Mouse (Mus musculus): ENCODE measurements around the gene Gm7029.
A peak's percentile ranks its signal among the peaks of the same experiment; 100 is the strongest.
"Not testable (repeated sequence)": the region's sequence is repeated elsewhere in the genome, so short reads cannot be mapped to it uniquely, and the experiment has no call there.

Gm7029 gene

DNA sequence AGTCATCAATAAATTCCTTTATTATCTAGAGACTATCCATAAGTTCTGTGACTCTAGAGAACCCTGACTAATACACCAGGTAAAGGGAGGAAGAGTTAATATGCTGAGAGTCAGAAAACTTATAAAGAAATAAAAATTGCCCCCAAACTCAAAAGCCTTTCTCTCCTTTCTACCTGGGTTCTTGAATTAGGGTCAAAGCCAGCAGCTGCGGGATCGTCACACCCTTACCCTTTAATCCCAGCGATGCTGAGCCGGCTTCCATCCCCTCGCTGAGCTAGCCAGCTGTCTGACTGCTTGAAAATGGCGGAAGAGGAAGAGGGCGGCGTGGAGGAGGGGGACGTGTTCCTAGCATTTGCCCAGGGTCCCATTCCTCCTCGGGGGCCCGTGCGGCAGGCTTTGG, at the start of gene Gm7029:
Gene Gm7029, plus strand, starts transcription at position 301 of the 400 bp plus-strand sequence.
- DNase-seq (ENCODE audit: low spot score): not testable (repeated sequence)

DNA sequence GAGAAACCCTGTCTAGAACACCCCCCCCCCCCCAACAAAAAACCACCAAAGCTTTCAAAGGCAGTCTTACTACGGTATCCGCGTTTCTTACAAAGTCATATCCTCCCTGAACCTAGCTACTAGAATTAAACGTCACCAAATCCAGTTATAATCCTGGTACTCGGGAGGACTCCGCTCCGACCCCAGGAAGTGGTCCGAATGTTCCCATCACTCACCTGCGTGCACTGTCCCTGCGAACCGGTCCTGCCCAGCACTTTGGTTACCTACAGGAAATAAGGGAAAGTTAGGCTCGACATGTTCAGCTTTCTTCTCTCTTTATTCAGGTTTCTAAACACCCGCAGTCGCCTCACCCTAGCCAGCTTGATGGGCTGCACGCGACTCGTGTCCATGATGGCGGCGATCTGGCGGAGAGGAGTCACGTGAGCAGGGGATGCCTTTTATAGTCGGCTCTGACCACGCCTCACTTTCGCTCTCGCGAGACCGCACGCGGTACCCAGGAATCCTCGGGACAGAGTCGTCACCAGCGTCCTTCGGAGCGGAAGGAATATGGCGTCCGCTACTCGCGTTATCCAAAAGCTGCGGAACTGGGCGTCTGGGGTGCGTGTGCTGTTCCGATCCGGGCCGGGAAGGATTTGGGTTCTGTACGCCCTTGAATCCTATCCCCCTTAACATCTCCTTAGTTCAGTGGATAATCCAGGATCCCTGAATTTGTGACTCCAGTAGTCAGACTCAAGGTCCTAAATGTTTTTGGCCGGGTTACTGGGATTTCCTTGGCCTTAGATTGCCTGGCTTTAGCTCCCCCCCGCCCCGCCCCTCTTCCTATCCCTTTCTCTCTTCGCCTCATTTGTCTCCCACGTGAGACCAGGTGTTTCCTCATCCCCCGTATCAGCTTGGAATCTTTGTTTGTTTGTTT, 49.3 kb upstream of the Gm7029 start, which contains the start of the genes Rps28 and Ndufa7:
Gene Rps28, minus strand, starts transcription at position 479 of the 913 bp plus-strand sequence.
Gene Ndufa7, plus strand, starts transcription at position 489 of the 913 bp plus-strand sequence.
- DNase-seq (ENCODE audit: low spot score): peak; percentile 95

DNA sequence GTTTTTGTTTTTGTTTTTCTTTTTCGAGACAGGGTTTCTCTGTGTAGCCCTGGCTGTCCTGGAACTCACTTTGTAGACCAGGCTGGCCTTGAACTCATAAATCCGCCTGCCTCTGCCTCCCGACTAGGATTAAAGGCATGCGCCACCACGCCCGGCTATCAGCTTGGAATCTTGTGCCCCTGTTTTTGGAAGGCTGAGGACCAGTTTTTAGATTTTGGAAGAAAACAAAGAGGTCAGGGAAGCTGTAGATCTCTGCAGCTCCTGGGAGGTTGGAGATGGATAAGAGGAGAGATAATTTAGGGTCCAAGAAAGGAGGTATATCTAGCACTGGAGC, 48.7 kb upstream of the Gm7029 start:
- DNase-seq (ENCODE audit: low spot score): not testable (repeated sequence)

DNA sequence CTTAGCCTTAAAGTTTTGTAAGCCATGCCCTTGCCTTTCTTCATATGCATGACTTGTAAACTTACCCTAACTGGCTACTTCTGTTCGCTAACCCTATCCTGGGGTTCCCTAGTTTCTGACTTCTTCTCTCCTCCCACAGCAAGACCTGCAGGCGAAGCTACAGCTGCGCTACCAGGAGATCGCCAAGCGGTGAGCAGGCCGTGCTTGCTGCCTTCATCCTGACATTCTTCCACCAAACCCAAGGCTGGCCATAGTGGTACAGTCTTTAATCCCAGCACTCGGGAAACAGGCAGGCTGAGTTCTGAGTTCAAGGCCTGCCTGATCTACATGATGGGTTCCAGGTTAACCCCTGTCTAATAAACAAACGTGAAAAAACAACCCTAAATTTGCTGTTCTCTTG, 48.2 kb upstream of the Gm7029 start:
- DNase-seq (ENCODE audit: low spot score): no peak

DNA sequence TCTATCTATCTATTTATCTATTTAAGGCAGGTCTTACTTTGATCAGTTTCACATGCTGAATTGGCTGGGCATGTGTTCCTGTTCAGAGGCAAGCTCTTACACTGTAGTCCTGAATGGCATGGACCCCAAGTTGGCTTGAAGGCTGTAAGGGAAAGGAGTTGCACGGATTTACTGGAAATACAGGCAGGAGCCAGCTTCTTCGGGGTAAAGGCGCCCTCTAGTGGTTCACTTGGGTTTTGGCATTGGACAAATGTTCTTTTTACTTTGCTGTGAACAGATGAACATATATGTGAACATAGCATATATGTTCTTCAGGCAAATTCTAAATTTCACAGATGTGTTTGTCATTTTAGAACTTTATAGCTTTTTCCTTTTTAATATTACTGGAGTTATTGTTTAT, 46.8 kb upstream of the Gm7029 start:
- peak; percentile 57 for DNase-seq (ENCODE audit: low spot score)

DNA sequence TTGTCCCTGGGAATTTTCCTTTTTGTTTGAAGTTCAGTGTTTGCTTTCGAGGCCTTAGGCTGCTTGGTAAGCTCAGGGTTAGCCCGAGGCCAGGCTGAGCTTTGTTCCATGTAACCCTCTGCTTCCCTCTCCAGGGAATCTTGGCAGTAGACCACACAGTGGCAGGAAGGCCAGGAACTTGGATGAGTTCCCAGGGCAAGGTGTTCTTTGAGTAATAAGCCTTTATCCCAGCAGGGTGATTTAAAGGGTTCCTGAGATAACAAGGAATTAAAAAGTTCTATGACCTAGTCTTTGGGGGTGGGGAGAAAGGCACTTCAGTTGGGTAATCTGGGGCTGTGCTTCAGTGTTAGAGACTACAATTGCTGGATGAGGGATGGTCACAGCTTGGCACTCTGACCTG, 44.7 kb upstream of the Gm7029 start:
- no peak for DNase-seq (ENCODE audit: low spot score)

DNA sequence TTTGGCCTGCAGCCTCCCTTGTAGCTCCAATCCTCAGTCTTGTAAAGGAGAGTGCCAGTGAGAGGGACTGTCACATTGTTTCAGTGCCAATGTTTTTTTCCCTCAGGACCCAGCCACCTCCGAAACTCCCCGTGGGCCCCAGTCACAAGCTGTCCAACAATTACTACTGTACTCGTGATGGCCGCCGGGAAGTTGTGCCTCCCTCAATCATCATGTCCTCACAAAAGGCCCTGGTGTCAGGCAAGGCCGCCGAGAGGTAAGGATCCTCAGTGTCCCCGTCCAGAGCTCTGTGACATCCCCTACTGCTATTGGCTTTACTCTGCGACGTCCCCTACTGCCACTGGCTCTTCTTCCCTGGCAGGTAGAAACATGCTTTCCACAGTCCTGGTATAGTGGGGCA, 44.1 kb upstream of the Gm7029 start:
- no peak for DNase-seq (ENCODE audit: low spot score)

DNA sequence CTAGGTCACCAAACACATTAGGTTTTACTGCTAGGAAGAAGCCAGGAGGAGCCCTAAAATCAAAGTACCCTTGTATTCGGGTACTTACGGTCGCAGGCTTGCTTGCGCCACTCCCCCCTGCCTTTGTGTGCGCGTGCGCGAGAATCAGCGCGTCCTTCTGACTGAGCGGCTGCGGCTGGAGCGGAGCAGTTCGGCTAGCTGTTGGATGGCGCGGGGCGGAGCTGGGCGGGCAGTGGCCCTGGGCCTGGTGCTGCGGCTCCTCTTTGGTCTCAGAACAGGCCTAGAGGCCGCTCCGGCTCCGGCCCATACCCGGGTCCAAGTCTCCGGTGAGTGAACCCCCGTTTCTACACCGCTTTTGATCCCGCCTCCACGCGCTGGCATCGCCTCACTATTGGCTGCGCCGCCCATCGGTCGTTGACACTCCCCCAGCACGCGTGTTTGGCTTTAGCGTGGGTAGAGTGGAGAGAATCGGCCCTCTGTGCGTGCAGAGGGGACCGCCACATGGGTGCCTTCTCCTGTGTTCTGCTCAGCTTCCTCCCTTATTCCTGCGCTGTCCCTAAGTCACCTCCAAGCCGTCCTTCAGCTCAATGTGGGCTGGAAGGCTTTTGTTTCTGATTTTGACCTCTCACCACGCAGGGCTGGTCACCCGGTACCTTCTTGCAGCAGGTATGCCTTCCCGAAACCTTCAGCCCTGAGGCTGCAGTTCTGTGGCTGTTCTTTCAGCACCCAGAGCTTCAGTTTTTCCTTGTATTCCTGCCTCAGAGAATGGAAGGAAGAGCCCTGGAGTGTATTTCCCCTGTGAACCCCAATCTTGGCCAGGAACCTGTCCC, 30.5 kb upstream of the Gm7029 start, which contains the start of gene Cd320:
Gene Cd320, plus strand, starts transcription at position 126 of the 830 bp plus-strand sequence.
- peak; percentile 91 for DNase-seq (ENCODE audit: low spot score)

DNA sequence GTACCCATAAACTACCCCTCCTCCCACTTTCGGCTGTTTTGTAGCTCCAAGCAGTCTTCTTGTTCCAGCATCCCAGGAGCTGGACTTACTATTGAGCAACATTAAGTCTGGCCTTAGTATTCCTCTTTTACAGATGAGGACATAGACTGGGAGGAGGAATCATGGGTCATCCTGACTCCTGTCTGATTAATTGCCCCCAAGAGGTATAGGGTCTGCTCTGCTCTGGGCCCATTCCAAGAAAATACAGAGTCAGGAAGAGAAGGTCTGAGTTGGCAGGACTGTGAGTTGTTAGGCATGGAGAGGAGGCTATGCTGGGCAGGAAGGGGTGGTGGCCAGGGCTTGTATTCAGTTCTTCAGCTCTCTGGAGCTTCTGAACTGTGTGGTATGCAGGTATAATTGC, 29.4 kb upstream of the Gm7029 start:
- no peak for DNase-seq (ENCODE audit: low spot score)

DNA sequence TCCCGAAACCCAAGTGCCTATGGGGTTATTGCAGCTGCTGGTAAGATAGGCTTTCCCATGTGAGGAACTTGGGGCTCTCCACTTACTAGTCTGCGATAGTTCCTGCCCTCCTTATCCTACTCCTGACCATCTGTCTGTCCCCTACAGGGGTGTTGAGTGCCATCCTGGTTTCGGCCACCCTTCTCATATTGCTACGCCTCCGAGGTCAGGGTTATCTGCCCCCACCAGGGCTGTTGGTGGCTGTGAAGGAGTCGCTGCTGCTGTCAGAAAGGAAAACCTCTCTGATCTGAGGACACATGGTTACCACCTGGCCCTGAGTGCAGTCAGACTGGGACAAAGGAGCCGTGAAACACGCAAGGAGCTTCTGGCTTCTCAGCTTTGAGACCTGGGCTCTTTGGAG, 25.5 kb upstream of the Gm7029 start:
- no peak for DNase-seq (ENCODE audit: low spot score)

DNA sequence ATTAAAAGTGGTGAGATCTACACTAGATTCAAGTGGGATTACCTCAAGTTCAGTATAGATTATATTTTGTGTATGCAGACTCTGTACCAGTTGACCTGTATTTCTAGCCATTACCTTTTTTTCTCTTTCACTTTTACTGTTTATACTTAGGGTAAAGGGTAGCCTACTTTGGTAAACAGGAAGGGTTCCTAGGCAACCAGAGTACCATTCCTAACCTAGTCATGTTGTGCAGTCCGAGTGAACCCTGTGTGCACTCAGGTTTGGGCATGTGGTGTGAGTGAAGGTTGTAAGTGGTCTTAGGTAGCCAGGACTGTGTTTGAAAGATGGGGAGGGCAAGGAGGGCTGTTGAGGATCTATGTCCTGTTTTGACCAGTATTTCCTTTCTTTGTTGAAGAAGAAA, 22.3 kb upstream of the Gm7029 start:
- no peak for DNase-seq (ENCODE audit: low spot score)

DNA sequence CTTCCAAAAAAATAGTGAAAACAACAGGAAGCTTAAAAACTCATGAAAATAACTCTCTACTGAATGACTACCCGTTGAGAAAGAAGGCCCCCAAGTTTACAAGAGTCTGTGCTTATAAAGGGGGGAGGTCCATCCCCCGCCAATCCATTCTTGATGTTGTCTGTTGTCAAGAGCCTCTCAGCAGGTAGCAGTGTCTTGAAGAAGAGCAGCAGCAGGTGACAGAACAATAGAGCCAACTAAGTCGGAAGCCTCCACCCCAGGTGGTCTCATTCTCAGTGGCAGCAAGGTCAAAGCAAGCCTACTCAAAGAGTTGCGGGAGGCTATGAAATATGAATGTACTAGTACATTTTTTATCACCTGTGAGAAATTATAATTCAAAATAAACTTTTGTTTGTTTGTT, 15.8 kb upstream of the Gm7029 start:
- no peak for DNase-seq (ENCODE audit: low spot score)

DNA sequence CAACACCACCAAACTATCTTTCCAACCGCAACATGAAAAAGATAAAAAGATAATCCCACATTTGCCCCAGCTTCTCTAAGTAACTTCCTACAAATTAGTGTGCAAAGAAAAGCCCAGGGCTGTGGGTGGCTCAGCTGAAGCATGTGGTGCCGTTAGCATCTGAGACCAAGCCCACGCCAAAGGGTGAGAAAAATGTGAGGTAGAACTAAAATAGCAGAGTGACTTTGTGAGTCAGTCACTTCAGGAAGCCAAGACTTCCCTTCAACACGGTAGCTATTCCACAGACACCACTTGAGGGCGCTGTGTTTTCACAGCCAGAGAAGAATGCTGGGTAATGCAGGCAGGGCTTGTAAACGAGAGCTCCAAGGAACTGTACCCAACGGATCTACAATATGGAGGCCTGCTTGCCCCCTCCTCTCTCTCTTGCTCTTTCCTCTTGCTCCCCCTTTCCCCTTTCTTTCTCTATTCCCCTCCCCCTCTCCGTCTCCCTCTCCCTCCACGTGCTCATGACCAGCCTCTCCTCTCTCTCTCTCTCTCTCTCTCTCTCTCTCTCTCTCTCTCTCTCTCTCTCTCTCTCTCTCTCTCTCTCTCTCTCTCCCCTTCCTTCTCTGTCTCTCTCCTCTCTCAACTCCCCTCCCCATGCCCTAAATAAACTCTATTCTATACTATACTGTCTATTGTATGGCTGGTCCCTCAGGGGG, 8.2 kb upstream of the Gm7029 start:
- DNase-seq (ENCODE audit: low spot score): no peak

DNA sequence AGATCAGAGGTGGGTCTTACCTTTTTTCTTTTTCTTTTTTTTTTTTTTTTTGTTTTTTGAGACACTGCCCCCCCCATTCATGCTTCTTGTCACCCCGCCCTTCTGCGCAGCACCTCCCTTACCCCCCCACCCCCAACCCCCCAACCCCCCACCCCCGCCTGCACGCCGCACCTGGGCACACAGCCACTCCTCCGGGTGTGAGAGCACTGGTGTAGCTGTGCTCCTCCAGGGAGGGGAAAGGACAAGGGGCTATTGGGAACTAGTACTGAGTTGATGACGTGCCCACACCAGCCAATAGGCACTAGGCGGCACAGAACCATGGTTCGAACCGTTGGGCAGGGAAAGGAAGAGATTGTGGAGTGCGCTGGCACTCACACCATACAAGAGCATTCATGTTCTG, 774 bp downstream of the Gm7029 start:
- no peak for DNase-seq (ENCODE audit: low spot score)

DNA sequence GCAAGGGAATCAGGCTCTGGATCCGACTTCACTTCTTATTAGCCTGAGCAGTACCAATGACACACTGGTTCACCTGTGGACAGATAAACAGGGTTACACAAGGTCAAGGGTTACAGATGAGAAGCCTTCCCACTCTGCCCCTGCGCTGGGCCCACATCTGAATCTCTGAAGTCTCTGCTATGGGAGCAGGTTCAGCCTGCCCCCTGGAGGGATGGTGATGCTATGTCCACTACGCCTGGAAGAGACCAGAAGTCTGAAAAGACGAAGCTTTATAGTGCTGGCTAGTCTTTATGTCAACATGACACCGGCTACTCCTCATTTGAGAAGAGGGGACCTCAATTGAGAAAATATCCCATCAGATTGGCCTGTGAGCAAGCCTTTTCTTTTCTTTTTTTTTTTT, 2.2 kb downstream of the Gm7029 start:
- DNase-seq (ENCODE audit: low spot score): peak; percentile 16

DNA sequence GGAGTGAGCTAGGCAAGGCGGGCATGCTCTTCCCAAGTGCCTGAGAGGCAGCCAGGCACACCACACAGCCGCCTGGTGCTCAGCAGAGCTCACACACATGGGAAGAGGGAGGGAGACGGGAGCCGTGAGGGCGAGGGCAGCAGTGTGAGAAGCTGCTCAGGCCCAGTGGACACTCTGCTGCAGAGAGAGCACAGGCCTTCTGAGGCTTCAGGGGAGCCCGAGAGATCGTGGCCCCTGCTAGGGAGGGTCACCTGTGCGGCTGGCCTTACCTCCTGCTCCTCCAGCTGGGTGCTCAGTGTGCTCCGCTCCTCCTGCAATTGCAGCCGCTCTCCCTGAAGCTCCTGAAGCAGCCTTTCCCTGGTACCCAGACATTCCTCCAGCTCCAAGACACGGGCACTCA, 10.7 kb downstream of the Gm7029 start:
- DNase-seq (ENCODE audit: low spot score): not testable (repeated sequence)

DNA sequence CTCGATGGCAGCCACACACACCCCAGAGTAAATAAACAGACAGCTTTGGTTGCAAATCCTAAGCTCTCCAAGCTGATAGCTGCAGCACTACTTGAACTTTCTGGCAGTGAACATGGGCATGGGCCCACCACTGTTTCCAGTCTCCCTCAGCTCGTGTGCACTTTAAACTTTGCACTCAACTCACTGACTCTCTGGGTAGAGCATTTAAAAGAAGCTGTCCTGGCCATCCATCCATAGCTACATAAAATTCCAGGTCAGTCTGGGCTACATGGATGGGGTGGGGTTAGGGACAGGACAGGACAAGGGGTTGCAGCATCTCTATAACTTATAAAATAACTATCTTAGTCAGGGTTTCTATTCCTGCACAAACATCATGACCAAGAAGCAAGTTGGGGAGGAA, 14.2 kb downstream of the Gm7029 start:
- not testable (repeated sequence) for DNase-seq (ENCODE audit: low spot score)

DNA sequence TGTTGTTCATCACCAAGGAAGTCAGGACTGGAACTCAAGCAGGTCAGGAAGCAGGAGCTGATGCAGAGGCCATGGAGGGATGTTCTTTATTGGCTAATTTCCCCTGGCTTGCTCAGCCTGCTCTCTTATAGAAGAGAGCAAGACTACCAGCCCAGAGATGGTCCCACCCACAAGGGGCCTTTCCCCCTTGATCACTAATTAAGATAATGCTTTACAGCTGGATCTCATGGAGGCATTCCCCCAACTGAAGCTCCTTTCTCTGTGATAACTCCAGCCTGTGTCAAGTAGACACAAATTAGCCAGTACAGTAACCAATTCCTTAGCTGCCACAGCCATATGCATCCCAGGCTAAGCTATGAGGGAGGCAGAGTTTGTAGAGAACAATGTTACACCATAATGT, 14.6 kb downstream of the Gm7029 start:
- not testable (repeated sequence) for DNase-seq (ENCODE audit: low spot score)

DNA sequence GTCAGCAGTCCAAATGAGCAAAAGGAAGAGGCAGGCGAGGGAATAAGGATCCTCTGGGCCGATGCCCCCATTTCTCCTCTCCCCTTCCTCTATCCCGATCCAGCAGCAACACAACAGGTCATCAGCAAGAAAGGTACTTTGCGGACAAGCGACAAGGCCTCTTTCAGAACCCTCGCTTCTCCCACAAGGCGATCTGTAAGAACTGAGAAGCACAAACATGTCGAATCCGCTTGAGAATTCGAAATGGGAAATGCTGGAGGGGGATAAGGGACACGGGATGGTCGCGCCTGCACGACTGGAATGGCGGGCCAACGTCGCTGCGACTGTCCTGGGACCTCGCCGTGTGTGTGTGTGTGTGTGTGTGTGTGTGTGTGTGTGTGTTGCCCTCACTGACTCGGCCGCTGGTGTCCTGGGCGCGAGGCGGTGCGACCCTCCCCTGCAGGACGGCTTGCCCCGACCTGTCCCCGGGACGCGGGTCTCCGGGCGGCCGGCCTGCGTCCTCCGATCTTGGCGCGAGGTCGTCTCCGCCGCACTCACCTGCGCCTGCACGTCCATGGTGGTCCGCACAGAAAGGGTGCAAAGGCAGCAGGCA, 16.4 kb downstream of the Gm7029 start:
- peak; percentile 32 for DNase-seq (ENCODE audit: low spot score)

DNA sequence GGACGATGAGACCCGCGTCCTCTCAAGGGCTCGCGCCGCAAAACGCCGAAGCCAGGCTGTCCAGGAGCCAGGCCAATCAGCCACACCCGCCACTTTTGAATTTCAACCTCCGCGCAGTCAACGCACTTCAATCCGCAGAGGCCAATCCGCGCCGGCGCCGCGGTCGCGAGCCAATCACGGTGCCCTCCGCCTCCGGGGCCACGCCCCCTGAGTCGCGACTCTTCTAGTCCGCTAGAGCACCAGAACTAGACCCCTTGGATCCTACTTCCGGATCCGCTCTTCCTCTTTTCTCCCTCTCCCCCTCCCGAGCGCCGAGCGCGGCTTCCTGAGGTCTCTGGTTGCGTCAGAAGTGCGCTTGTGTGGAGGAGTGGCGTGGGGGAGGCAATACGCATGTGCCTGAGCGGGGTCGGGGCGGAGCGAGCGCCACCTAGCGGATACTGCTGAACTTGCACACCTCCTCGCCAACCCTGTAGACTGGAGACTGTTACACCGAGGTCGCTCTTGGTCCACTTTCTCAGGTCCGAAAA, 17.0 kb downstream of the Gm7029 start, which contains the start of gene Kifc1:
Gene Kifc1, minus strand, starts transcription at position 129 of the 527 bp plus-strand sequence.
- DNase-seq (ENCODE audit: low spot score): peak; percentile 99

DNA sequence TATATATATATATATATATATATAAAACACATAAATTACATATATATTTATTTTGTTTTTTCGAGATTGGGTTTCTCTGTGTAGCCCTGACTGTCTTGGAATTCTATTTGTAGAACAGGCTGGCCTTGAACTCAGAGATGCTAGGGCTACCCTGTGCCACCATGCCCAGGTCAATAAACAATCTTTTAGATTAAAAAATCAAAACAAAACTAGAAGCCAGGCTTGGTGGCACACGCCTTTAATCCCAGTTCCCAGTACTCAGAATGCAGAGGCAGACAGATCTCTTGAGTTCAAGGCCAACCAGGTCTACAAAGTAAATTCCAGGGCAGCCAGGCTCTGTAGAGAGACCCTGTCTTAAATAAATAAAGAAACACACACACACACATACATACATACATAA, 17.7 kb downstream of the Gm7029 start:
- no peak for DNase-seq (ENCODE audit: low spot score)

Measured in yolk sac, embryonic 10.5 days (tissue).